Mouse (Mus musculus): ENCODE measurements at regions not wholly inside any gene's neighbourhood (a gene's known extent, or its start where the extent isn't known, plus 50 kb on each side); places are given as distances from the start of the nearest gene placed in this dataset.

DNA sequence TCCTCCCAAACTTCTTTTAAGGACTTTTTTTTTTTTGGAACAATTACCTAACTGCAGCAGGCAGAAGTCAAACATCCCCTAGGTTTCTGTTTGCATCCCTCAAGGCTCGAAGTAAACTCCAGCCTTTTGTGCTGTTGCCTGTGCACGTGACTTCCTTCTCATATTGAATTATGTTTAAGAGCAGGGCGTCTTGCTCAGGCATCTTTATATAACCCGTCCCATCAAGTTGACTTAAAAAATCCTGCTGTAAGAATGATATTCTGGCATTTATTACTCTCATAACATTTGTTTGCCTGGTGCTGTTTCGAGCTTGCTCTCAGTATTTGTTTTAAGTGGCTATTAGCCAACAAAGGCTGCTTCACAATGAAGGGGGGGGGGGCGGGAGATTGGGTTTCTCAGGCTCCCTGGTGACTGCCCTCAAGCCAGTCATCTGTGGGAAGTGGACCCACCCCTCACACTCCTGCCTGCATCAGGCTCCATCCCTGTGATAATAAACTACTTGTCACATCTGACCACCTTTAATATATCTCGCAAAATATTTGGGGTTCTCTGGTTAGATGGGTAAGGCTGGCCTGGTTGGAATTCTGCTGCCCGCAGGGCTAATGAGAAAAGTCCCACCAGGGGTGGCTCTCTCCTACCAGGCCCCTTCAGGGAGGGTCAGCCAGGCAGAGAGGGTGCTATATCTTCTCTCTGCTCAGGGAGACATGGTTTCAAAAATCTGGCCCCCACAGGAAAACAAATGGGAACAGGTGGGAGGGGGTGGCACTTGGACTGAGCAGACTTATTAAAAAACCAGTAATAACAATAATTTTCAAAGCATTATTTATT, 277.1 kb upstream of the Atp5g3 start:
- H3K36me3 ChIP-seq (replicated peaks in 1 of 2; ENCODE audit: control insufficient read depth in 1 of 2, insufficient read depth in 1 of 2, low read length in 1 of 2), result no peaks in the 10 kb centered on the region
- no peaks in the 10 kb centered on the region for H3K79me2 ChIP-seq (replicated peaks; ENCODE audit: control insufficient read depth, extremely low read depth, insufficient read depth, poor library complexity, severe bottlenecking)
- H3K4me2 ChIP-seq (ENCODE audit: insufficient read depth, low read depth, poor library complexity, severe bottlenecking), result no peak overlapping the region
- H3K27ac ChIP-seq (ENCODE audit: insufficient read depth, low read depth), result no peak overlapping the region
- in situ Hi-C loops (cut with MboI; ENCODE audit: low pct_ligation_motif_present, low pct_unique_long_range_greater_than_20kb, low sequenced_read_pairs) (no loop called here), dilution Hi-C loops (cut with MboI; ENCODE audit: extremely low pct_ligation_motif_present, extremely low pct_unique_long_range_greater_than_20kb, low sequenced_read_pairs) (no loop called here)
- peaks cover 0 to 3% of the 10 kb centered on the region in 2 experiments; a peak in 1 of 4 replicates for H3K4me1 ChIP-seq (ENCODE audit: control insufficient read depth in 1 of 2, insufficient read depth in 2 of 2)
- H3K27me3 ChIP-seq (replicated peaks), result no peaks in the 10 kb centered on the region
- TF ChIP-seq POLR2A (IDR thresholded peaks at IDR 0.05; ENCODE audit: low read depth, low read length) (no peak), JUN (IDR thresholded peaks at IDR 0.05; ENCODE audit: insufficient read depth, low read depth, low read length) (no peak), POLR2AphosphoS2 (IDR thresholded peaks at IDR 0.05; ENCODE audit: low read depth, low read length) (no peak), ZKSCAN1 (IDR thresholded peaks at IDR 0.05; ENCODE audit: borderline replicate concordance, low read depth, low read length) (no peak), CHD1 (IDR thresholded peaks at IDR 0.05; ENCODE audit: low read depth, low read length) (no peak), RAD21 (IDR thresholded peaks at IDR 0.05; ENCODE audit: low read depth, low read length) (no peak), MAZ (IDR thresholded peaks at IDR 0.05; ENCODE audit: low read depth, low read length) (no peak), ZMIZ1 (IDR thresholded peaks at IDR 0.05; ENCODE audit: low read depth, low read length) (no peak), MAX (IDR thresholded peaks at IDR 0.05; ENCODE audit: low read length) (no peak), ZC3H11A (IDR thresholded peaks at IDR 0.05; ENCODE audit: low read depth, low read length) (no peak), NELFE (IDR thresholded peaks at IDR 0.05; ENCODE audit: low read depth, low read length) (no peak), RCOR1 (conservative IDR thresholded peaks at IDR 0.05; ENCODE audit: low read depth, low read length) (no peak), NRF1 (IDR thresholded peaks at IDR 0.05; ENCODE audit: low read depth, low read length) (no peak)
- no peak overlapping the region for H3K9ac ChIP-seq (ENCODE audit: insufficient read depth, low read depth)
- peaks cover 4% of the 10 kb centered on the region for H3K9me3 ChIP-seq (replicated peaks; ENCODE audit: low read length)
- no peak overlapping the region for H3K4me3 ChIP-seq (replicated peaks in 1 of 3; ENCODE audit: low read depth in 2 of 3, low read length in 2 of 3, poor library complexity in 1 of 3)
- DNase-seq (ENCODE audit: extremely low read depth), result no peak

DNA sequence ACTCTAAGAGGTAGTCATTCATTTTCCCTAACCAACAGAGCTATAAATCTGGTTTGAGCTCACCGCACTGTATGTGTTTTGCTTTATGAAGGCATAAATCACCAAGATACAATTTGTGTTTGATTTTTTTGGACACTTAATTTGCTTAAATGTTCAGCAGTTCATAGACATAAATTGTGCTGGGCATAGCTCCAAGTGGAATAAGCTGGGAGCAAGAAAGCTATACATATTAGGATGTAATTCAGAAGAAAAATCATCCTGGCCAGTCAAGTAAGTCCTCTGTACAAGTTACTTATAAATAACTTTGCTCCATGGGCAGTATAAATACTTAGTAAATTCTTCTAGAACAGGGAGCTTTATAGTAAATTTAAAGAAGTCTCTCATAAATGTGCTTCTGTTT, 267.0 kb upstream of the Atp5g3 start:
- Histone ChIP-seq H3K9me3 (replicated peaks; ENCODE audit: low read length) (no peaks in the 10 kb centered on the region), H3K9ac (ENCODE audit: insufficient read depth, low read depth) (no peak overlapping the region), H3K36me3 (replicated peaks in 1 of 2; ENCODE audit: control insufficient read depth in 1 of 2, insufficient read depth in 1 of 2, low read length in 1 of 2) (no peaks in the 10 kb centered on the region), H3K4me3 (replicated peaks in 1 of 3; ENCODE audit: low read depth in 2 of 3, low read length in 2 of 3, poor library complexity in 1 of 3) (no peak overlapping the region), H3K79me2 (replicated peaks; ENCODE audit: control insufficient read depth, extremely low read depth, insufficient read depth, poor library complexity, severe bottlenecking) (no peaks in the 10 kb centered on the region), H3K4me1 (ENCODE audit: control insufficient read depth in 1 of 2, insufficient read depth in 2 of 2) (no peaks in the 10 kb centered on the region), H3K27ac (ENCODE audit: insufficient read depth, low read depth) (no peak overlapping the region), H3K27me3 (replicated peaks) (no peaks in the 10 kb centered on the region), H3K4me2 (ENCODE audit: insufficient read depth, low read depth, poor library complexity, severe bottlenecking) (no peak overlapping the region)
- in situ Hi-C loops (cut with MboI; ENCODE audit: low pct_ligation_motif_present, low pct_unique_long_range_greater_than_20kb, low sequenced_read_pairs) (no loop called here), dilution Hi-C loops (cut with MboI; ENCODE audit: extremely low pct_ligation_motif_present, extremely low pct_unique_long_range_greater_than_20kb, low sequenced_read_pairs) (no loop called here)
- no peak for DNase-seq (ENCODE audit: extremely low read depth)
- no peak for TF ChIP-seq MAFK (IDR thresholded peaks at IDR 0.05; ENCODE audit: insufficient replicate concordance, low read length)
- no peak for TF ChIP-seq NELFE (IDR thresholded peaks at IDR 0.05; ENCODE audit: low read depth, low read length)
- TF ChIP-seq MEF2A (IDR thresholded peaks at IDR 0.05; ENCODE audit: borderline replicate concordance, low read depth, low read length), result no peak
- no peak for TF ChIP-seq PAX5 (IDR thresholded peaks at IDR 0.05; ENCODE audit: low read length)
- TF ChIP-seq ETS1 (conservative IDR thresholded peaks at IDR 0.05; ENCODE audit: low read depth, low read length), result no peak
- TF ChIP-seq USF2 (conservative IDR thresholded peaks at IDR 0.05; ENCODE audit: low read depth, low read length), result no peak
- TF ChIP-seq TCF12 (IDR thresholded peaks at IDR 0.05; ENCODE audit: low read depth, low read length), result no peak
- TF ChIP-seq ZC3H11A (IDR thresholded peaks at IDR 0.05; ENCODE audit: low read depth, low read length), result no peak
- no peak for TF ChIP-seq HCFC1 (IDR thresholded peaks at IDR 0.05; ENCODE audit: low read depth, low read length)
- no peak for TF ChIP-seq BHLHE40 (IDR thresholded peaks at IDR 0.05; ENCODE audit: low read depth, low read length)
- TF ChIP-seq CTCF (conservative IDR thresholded peaks at IDR 0.05 in 1 of 2, IDR thresholded peaks at IDR 0.05 in 1 of 2; ENCODE audit: low read depth in 2 of 2, low read length in 2 of 2), result no peak
- TF ChIP-seq RCOR1 (conservative IDR thresholded peaks at IDR 0.05; ENCODE audit: low read depth, low read length), result no peak
